Mouse (Mus musculus): ENCODE data around the gene Setd5. TPM values are rescaled to one million over a fixed set of nuclear protein-coding genes. Genes with fewer than 3 reads are reported as not detected.

Gene Setd5
- total RNA-seq, 1 experiment = 79.4 TPM

DNA sequence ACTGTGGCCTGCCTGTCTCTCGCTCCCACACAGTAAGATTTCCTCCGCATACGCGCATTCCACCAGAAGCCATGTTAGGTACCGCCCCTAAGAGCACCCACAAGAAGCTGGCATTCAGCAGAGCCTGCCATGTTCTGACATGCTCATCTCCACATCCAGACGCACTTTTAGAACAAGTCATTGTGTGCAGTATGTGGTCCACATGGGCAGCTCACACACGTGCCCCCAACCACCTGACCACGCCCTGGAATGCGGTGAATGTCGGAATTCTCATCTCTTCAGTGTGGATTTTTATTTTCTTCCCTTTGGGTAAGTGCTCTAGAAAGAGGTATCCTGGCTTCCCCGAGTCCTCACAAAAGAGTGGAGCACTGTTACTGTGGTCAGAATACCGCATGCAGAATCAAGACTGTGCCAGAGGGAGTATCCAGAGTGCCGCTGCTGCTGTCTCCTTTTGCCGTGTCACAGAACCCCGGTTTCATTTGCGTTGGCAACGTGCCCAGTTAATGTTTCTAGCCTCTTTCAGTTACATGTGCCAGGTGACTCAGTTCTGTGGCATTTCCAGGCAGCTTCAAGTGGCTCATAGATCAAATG is 89.6 kb downstream of the Setd5 start:
- no peak for TF ChIP-seq ZNF384 (IDR thresholded peaks at IDR 0.05; ENCODE audit: low read depth, low read length)
- no peak for TF ChIP-seq MAFK (IDR thresholded peaks at IDR 0.05; ENCODE audit: insufficient read depth, low read depth, low read length)
- TF ChIP-seq HCFC1 (IDR thresholded peaks at IDR 0.05; ENCODE audit: borderline replicate concordance, insufficient read depth, low read length) = no peak
- no peak for TF ChIP-seq CHD2 (IDR thresholded peaks at IDR 0.05; ENCODE audit: low read depth, low read length)
- no peak for TF ChIP-seq ZC3H11A (IDR thresholded peaks at IDR 0.05; ENCODE audit: borderline replicate concordance, low read depth, low read length)
- in situ Hi-C loops (cut with MboI; ENCODE audit: low sequenced_read_pairs in 2 of 2, unreplicated experiment in 2 of 2) = no loop called here
- H3K9ac ChIP-seq (ENCODE audit: insufficient read depth, low read depth, low read length, poor library complexity, severe bottlenecking) = no peak overlapping the region
- H3K4me1 ChIP-seq (ENCODE audit: control insufficient read depth in 2 of 2, insufficient read depth in 2 of 2, low read length in 2 of 2, poor library complexity in 1 of 2) = no peaks in the 10 kb centered on the region; a peak in 1 of 4 replicates
- H3K27ac ChIP-seq (ENCODE audit: insufficient read depth, low read depth, low read length, poor library complexity, severe bottlenecking) = no peak overlapping the region
- no peak for DNase-seq (ENCODE audit: low read depth, low spot score)
- H3K36me3 ChIP-seq (ENCODE audit: control insufficient read depth, insufficient read depth, low read length, poor library complexity, severe bottlenecking) = no peaks in the 10 kb centered on the region
- no peaks in the 10 kb centered on the region for H3K9me3 ChIP-seq (ENCODE audit: control insufficient read depth, insufficient read depth, low read depth, low read length)
- H3K4me3 ChIP-seq (ENCODE audit: insufficient read depth in 1 of 2, low read depth in 1 of 2, low read length in 2 of 2, poor library complexity in 1 of 2, severe bottlenecking in 1 of 2) = no peak overlapping the region

DNA sequence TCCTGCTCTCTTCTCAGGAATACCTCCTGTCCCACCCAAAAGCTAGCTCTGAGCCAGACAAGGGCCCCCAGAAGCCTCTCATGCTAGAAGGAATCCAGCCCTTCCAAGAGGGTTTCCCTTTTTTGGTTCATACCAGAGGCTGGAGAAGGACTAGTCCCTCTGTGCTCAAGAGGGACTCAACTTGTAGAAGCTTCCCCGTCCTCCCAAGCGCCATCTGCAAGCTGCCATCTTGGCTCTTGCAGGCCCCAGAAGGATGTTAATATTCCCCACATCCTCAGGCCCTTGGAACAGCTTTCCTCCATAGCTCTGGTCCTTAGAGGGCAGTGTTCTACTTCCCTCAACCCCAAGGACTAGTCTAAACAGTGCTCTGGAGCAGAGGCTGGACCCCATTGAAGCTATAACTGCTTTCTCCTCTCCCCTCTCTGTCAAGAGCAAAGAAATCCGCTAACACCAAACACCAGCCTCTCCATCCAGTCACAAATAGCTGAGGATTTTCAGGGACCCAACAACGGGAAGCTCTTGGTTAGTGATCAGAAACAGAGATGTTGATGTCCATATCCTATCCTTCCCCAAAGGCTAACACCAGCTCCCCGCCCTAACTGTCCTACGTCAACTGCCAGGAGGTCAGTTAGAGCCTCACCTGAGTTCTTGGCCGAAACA is 91.3 kb downstream of the Setd5 start:
- TF ChIP-seq CHD2 (IDR thresholded peaks at IDR 0.05; ENCODE audit: low read depth, low read length) (no peak), ZC3H11A (IDR thresholded peaks at IDR 0.05; ENCODE audit: borderline replicate concordance, low read depth, low read length) (no peak), HCFC1 (IDR thresholded peaks at IDR 0.05; ENCODE audit: borderline replicate concordance, insufficient read depth, low read length) (no peak), MAFK (IDR thresholded peaks at IDR 0.05; ENCODE audit: insufficient read depth, low read depth, low read length) (no peak), ZNF384 (IDR thresholded peaks at IDR 0.05; ENCODE audit: low read depth, low read length) (no peak)
- no peaks in the 10 kb centered on the region for H3K36me3 ChIP-seq (ENCODE audit: control insufficient read depth, insufficient read depth, low read length, poor library complexity, severe bottlenecking)

DNA sequence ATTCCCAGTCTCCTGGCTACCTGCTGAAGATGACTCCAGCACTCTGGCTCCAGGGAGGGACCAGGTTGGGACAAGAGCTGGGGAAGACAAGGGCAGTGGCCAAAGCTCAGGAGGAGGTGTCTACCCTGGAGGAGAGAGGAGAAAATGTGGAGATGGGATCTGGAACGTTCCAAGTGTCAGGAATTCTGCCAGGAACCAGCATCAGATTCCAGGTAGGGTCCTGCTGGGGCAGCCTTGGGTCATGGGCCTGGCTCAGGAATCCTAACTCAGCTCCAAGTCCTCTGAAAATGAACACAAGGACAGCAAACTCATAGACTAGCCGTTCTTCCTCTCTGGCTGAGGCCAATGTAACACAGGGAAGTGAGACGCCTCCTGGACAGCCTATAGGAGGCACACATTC is 92.7 kb downstream of the Setd5 start:
- no peak for DNase-seq (ENCODE audit: low read depth, low spot score)
- Histone ChIP-seq H3K4me3 (ENCODE audit: insufficient read depth in 1 of 2, low read depth in 1 of 2, low read length in 2 of 2, poor library complexity in 1 of 2, severe bottlenecking in 1 of 2) (no peak overlapping the region), H3K9ac (ENCODE audit: insufficient read depth, low read depth, low read length, poor library complexity, severe bottlenecking) (no peak overlapping the region), H3K36me3 (ENCODE audit: control insufficient read depth, insufficient read depth, low read length, poor library complexity, severe bottlenecking) (no peaks in the 10 kb centered on the region), H3K9me3 (ENCODE audit: control insufficient read depth, insufficient read depth, low read depth, low read length) (no peaks in the 10 kb centered on the region), H3K27ac (ENCODE audit: insufficient read depth, low read depth, low read length, poor library complexity, severe bottlenecking) (no peak overlapping the region), H3K4me1 (ENCODE audit: control insufficient read depth in 2 of 2, insufficient read depth in 2 of 2, low read length in 2 of 2, poor library complexity in 1 of 2) (no peaks in the 10 kb centered on the region; a peak in 1 of 4 replicates)
- in situ Hi-C loops (cut with MboI; ENCODE audit: low sequenced_read_pairs in 2 of 2, unreplicated experiment in 2 of 2) = no loop called here
- TF ChIP-seq MAFK (IDR thresholded peaks at IDR 0.05; ENCODE audit: insufficient read depth, low read depth, low read length) (no peak), ZNF384 (IDR thresholded peaks at IDR 0.05; ENCODE audit: low read depth, low read length) (no peak), ZC3H11A (IDR thresholded peaks at IDR 0.05; ENCODE audit: borderline replicate concordance, low read depth, low read length) (no peak), CHD2 (IDR thresholded peaks at IDR 0.05; ENCODE audit: low read depth, low read length) (no peak), HCFC1 (IDR thresholded peaks at IDR 0.05; ENCODE audit: borderline replicate concordance, insufficient read depth, low read length) (no peak)

More for the DNA sequence above, 91.3 kb downstream of the Setd5 start:
- Histone ChIP-seq H3K4me3 (ENCODE audit: insufficient read depth in 1 of 2, low read depth in 1 of 2, low read length in 2 of 2, poor library complexity in 1 of 2, severe bottlenecking in 1 of 2) (no peak overlapping the region), H3K27ac (ENCODE audit: insufficient read depth, low read depth, low read length, poor library complexity, severe bottlenecking) (no peak overlapping the region), H3K9ac (ENCODE audit: insufficient read depth, low read depth, low read length, poor library complexity, severe bottlenecking) (no peak overlapping the region), H3K4me1 (ENCODE audit: control insufficient read depth in 2 of 2, insufficient read depth in 2 of 2, low read length in 2 of 2, poor library complexity in 1 of 2) (no peaks in the 10 kb centered on the region; a peak in 1 of 4 replicates), H3K9me3 (ENCODE audit: control insufficient read depth, insufficient read depth, low read depth, low read length) (no peaks in the 10 kb centered on the region)
- DNase-seq (ENCODE audit: low read depth, low spot score) = no peak
- in situ Hi-C loops (cut with MboI; ENCODE audit: low sequenced_read_pairs in 2 of 2, unreplicated experiment in 2 of 2) = no loop called here

DNA sequence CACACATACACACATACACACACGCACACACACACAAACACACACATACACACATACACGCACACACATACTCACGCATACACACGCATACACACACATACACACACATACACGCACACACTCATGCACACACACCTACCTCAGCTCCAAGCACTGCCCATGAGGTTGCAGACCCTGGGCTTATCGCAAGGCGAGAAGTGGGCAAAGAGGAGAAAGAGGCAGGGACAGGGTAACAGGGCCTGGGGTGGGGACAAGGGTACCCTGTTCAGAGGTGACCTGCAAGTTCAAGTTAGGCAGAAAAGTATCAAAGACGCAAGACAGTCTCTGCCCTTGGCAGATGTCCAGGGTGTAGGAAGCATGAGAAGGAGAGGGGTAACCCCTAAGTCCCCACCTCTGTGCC is 93.5 kb downstream of the Setd5 start:
- in situ Hi-C loops (cut with MboI; ENCODE audit: low sequenced_read_pairs in 2 of 2, unreplicated experiment in 2 of 2) = no loop called here
- Histone ChIP-seq H3K36me3 (ENCODE audit: control insufficient read depth, insufficient read depth, low read length, poor library complexity, severe bottlenecking) (no peaks in the 10 kb centered on the region), H3K27ac (ENCODE audit: insufficient read depth, low read depth, low read length, poor library complexity, severe bottlenecking) (no peak overlapping the region), H3K4me3 (ENCODE audit: insufficient read depth in 1 of 2, low read depth in 1 of 2, low read length in 2 of 2, poor library complexity in 1 of 2, severe bottlenecking in 1 of 2) (no peak overlapping the region), H3K9ac (ENCODE audit: insufficient read depth, low read depth, low read length, poor library complexity, severe bottlenecking) (no peak overlapping the region), H3K9me3 (ENCODE audit: control insufficient read depth, insufficient read depth, low read depth, low read length) (no peaks in the 10 kb centered on the region), H3K4me1 (ENCODE audit: control insufficient read depth in 2 of 2, insufficient read depth in 2 of 2, low read length in 2 of 2, poor library complexity in 1 of 2) (no peaks in the 10 kb centered on the region; a peak in 1 of 4 replicates)
- TF ChIP-seq ZC3H11A (IDR thresholded peaks at IDR 0.05; ENCODE audit: borderline replicate concordance, low read depth, low read length) (no peak), HCFC1 (IDR thresholded peaks at IDR 0.05; ENCODE audit: borderline replicate concordance, insufficient read depth, low read length) (no peak), CHD2 (IDR thresholded peaks at IDR 0.05; ENCODE audit: low read depth, low read length) (no peak), ZNF384 (IDR thresholded peaks at IDR 0.05; ENCODE audit: low read depth, low read length) (no peak), MAFK (IDR thresholded peaks at IDR 0.05; ENCODE audit: insufficient read depth, low read depth, low read length) (no peak)
- no peak for DNase-seq (ENCODE audit: low read depth, low spot score)

Measured in ES-E14 (cell line).